In the genomic region with DNA sequence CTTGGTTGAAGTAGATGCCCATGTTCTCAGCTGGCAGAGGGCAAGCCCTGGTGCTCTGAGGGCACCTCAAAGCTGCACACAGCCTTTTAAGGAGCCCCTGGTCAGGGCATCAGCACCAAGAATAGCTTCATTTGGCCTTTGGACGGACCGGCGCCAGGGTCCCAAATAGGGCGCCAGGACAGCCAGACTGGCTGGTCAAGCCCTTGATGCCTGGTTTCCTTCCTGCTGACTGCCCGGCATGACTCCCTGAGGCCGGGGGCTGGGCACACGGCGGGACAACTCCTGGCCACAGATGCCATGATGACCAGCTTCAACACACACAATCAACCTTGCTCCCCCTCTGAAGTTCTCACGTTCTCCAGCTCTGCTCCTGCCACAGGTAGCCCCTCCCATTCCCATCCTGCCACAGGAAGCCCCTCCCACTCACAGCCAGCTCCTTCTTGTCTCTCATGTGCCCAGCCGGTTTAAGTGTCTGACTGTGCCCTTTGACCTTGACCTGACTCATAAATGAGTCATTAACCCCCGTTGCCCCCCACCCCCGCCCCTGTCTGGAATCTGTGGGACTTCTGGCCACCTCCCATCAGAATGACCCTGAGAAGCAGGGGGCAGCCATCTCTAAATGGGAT, we compare ENCODE assay signal across 26 mouse cellular contexts. TPM values are rescaled to one million over a fixed set of nuclear protein-coding genes. Genes with fewer than 3 reads are reported as not detected.
A peak's percentile ranks its signal among the peaks of the same experiment; 100 is the strongest.
DNase-seq lines count a peak whose midpoint lies in the region; ATAC-seq and TF ChIP-seq lines count a peak whose summit lies in the region.
"Had no signal": no experiment of that assay in that cellular context is flagged by ENCODE, and none has a peak within 500 bp of the region (broad histone marks: within the 10 kb centered on the region; RNA-seq: fewer than 3 reads in every experiment).

No protein-coding gene starts in this region.

- no peak overlapping the region for H3K4me3 ChIP-seq in intestine, postnatal 0 days (ENCODE audit: low read depth, low read length)
- H3K4me3 ChIP-seq: embryonic facial prominence, embryonic 13.5 days; erythroblast, embryonic 14.5 days; heart, embryonic 12.5 days; limb, embryonic 13.5 days; liver, embryonic 15.5 days; midbrain, embryonic 10.5 days had no signal

- H3K9ac ChIP-seq in intestine, postnatal 0 days (ENCODE audit: low read depth, low read length), result no peak overlapping the region
- H3K9ac ChIP-seq: embryonic facial prominence, embryonic 13.5 days; heart, embryonic 12.5 days; limb, embryonic 13.5 days; liver, embryonic 15.5 days had no signal

- no peaks in the 10 kb centered on the region for H3K9me3 ChIP-seq in intestine, postnatal 0 days (ENCODE audit: control insufficient read depth)
- H3K9me3 ChIP-seq: embryonic facial prominence, embryonic 13.5 days; heart, embryonic 12.5 days; limb, embryonic 13.5 days; liver, embryonic 15.5 days had no signal

- WGBS in intestine, postnatal 0 days, result 69% methylated on average over 12 of the region's 12 CpGs

- no peaks in the 10 kb centered on the region for H3K4me1 ChIP-seq in intestine, postnatal 0 days (replicated peaks; ENCODE audit: control insufficient read depth, insufficient read depth, low read length)

- H3K4me2 ChIP-seq in intestine, postnatal 0 days (replicated peaks; ENCODE audit: low read depth), result no peak overlapping the region
- H3K4me2 ChIP-seq: embryonic facial prominence, embryonic 13.5 days; heart, embryonic 12.5 days; limb, embryonic 13.5 days; liver, embryonic 15.5 days had no signal

- no peak for ATAC-seq in intestine, postnatal 0 days
- ATAC-seq: CD4-positive, CD25-positive, alpha-beta regulatory T cell, adult 4 months; forebrain, embryonic 14.5 days; hindbrain, postnatal 0 days; intestine, embryonic 16.5 days had no signal

- no peaks in the 10 kb centered on the region for H3K36me3 ChIP-seq in intestine, postnatal 0 days (ENCODE audit: control insufficient read depth, insufficient read depth)
- H3K36me3 ChIP-seq: embryonic facial prominence, embryonic 13.5 days; heart, embryonic 12.5 days; limb, embryonic 13.5 days; liver, embryonic 15.5 days; midbrain, embryonic 10.5 days had no signal

- no peak for TF ChIP-seq CTCF in intestine, postnatal 0 days (IDR thresholded peaks at IDR 0.05; ENCODE audit: low read depth)

- DNase-seq in embryo, embryonic 9.5 days (ENCODE audit: extremely low spot score), result peak; percentile 48
- DNase-seq in embryo, embryonic 11 days, result no peak
- peak; percentile 37 for DNase-seq in kidney, adult 9 months
- DNase-seq in kidney, adult 18-20 months, result no peak
- DNase-seq in 416B (ENCODE audit: low read depth), result peak; percentile 80
- DNase-seq in R1 (ENCODE audit: low read depth, low spot score), result peak; percentile 82
- no peak for DNase-seq in cerebellum, postnatal 36 days
- DNase-seq: adrenal gland, postnatal 36 days; cerebellum, adult 9-10 months; gastrocnemius, postnatal 14 days; heart, postnatal 10 days; layer of hippocampus, postnatal 36 days; lung, postnatal 10 days; thymus, adult 18-20 months; thymus, postnatal 36 days had no signal

- H3K27me3 ChIP-seq in intestine, postnatal 0 days (replicated peaks; ENCODE audit: control insufficient read depth, insufficient read depth, low read length), result no peaks in the 10 kb centered on the region
- H3K27me3 ChIP-seq: embryonic facial prominence, embryonic 13.5 days; heart, embryonic 12.5 days; limb, embryonic 13.5 days; liver, embryonic 15.5 days had no signal

- H3K27ac ChIP-seq in intestine, postnatal 0 days (ENCODE audit: low read depth, low read length), result no peak overlapping the region
- H3K27ac ChIP-seq: embryonic facial prominence, embryonic 13.5 days; hindbrain, postnatal 0 days; limb, embryonic 13.5 days; midbrain, embryonic 10.5 days had no signal

RNA-seq across cellular contexts. Expression of a gene that starts 23.9 kb away (rescaled TPM):
- 40.4 and 42.2 TPM in 2 replicates for polyA plus RNA-seq in intestine, postnatal 0 days (2015; fragmentation: Nextera tagmentation; extraction: Ambion mirVana)

Comparison
In these comparisons a context has a peak if more than half of its experiments do, and no peak if none do; other contexts are left out.
1. DNase-seq: peak in embryo, embryonic 9.5 days (single experiment), kidney, adult 9 months (single experiment), 416B (single experiment) and R1 (single experiment); none in embryo, embryonic 11 days (single experiment), kidney, adult 18-20 months (single experiment) and cerebellum, postnatal 36 days (0 of 2).